Mouse (Mus musculus) MEL (cell line): ENCODE data around the gene Duox2. TPM values are rescaled to one million over a fixed set of nuclear protein-coding genes. Genes with fewer than 3 reads are reported as not detected.

ENCODE experiments used
- DNase-seq: peaks from one replicate; pipeline ENCODE4 v3.0.0; 2011; ENCODE audit warnings: low read depth, low spot score
- H3K27ac ChIP-seq: 2 replicates; pipeline ENCODE4 v1.5.1; 2012; ENCODE audit warnings: low read depth, mild to moderate bottlenecking, control low read depth, low read length, moderate library complexity; ENCODE audit not compliant: control insufficient read depth
- H3K27me3 ChIP-seq, 2 experiments: fragments of 150-350 bp in 1 of 2; sonication (generic) in 1 of 2; 2 replicates each; pipeline ENCODE4 v1.6.1; 2012; ENCODE audit warnings: low read length in 2 of 2, mild to moderate bottlenecking in 2 of 2, improper control_type of control experiment in 1 of 2, moderate library complexity in 1 of 2; ENCODE audit not compliant: insufficient read depth in 2 of 2, control insufficient read depth in 1 of 2
- H3K36me3 ChIP-seq, 2 experiments: 2 replicates each; pipeline ENCODE4 v1.6.1; 2012 to 2014; ENCODE audit warnings: low read length in 2 of 2, improper control_type of control experiment in 1 of 2, inconsistent platforms in 1 of 2, mild to moderate bottlenecking in 1 of 2; ENCODE audit not compliant: insufficient read depth in 2 of 2, control insufficient read depth in 1 of 2
- H3K4me1 ChIP-seq, 2 experiments: fragments of 150-350 bp in 1 of 2; sonication (generic) in 1 of 2; 2 replicates each; pipeline ENCODE4 v1.6.1; 2012; ENCODE audit warnings: low read length in 2 of 2, improper control_type of control experiment in 1 of 2, mild to moderate bottlenecking in 1 of 2; ENCODE audit not compliant: insufficient read depth in 2 of 2, control insufficient read depth in 1 of 2
- H3K4me3 ChIP-seq, 2 experiments: fragments of 150-350 bp in 1 of 2; sonication (generic) in 1 of 2; 2 replicates each; pipeline ENCODE4 v1.5.1; 2012; ENCODE audit warnings: low read depth in 2 of 2, low read length in 2 of 2, mild to moderate bottlenecking in 2 of 2, moderate library complexity in 2 of 2, control low read depth in 1 of 2, improper control_type of control experiment in 1 of 2; ENCODE audit not compliant: control insufficient read depth in 1 of 2, insufficient read depth in 1 of 2
- H3K79me2 ChIP-seq: 2 replicates; pipeline ENCODE4 v1.6.1; 2012; ENCODE audit warnings: mild to moderate bottlenecking, low read length, moderate library complexity; ENCODE audit not compliant: control insufficient read depth, poor library complexity, insufficient read depth
- H3K9ac ChIP-seq: 2 replicates; pipeline ENCODE4 v1.6.1; 2012; ENCODE audit warnings: low read depth, mild to moderate bottlenecking, control low read depth, low read length, moderate library complexity; ENCODE audit not compliant: control insufficient read depth, poor library complexity, severe bottlenecking
- H3K9me3 ChIP-seq: fragments of 150-350 bp; sonication (generic); replicated peaks from 2 replicates; pipeline ENCODE4 v1.6.1; 2012; ENCODE audit warnings: mild to moderate bottlenecking, low read length, improper control_type of control experiment, moderate library complexity; ENCODE audit not compliant: insufficient read depth
- CTCF ChIP-seq, 3 experiments: IDR thresholded peaks in 2 of 3; conservative IDR thresholded peaks in 1 of 3; 2 replicates each; pipeline ENCODE4 v1.5.1; 2011 to 2012; ENCODE audit warnings: low read length in 3 of 3, low read depth in 2 of 3, mild to moderate bottlenecking in 2 of 3, improper control_type of control experiment in 1 of 3, inconsistent platforms in 1 of 3, mixed read lengths in 1 of 3, moderate library complexity in 1 of 3; ENCODE audit not compliant: control insufficient read depth in 1 of 3, insufficient read depth in 1 of 3, poor library complexity in 1 of 3, severe bottlenecking in 1 of 3
- ETS1 ChIP-seq: IDR thresholded peaks from 2 replicates; pipeline ENCODE4 v1.6.1; 2012; ENCODE audit warnings: low read depth, mild to moderate bottlenecking, inconsistent platforms, low read length, improper control_type of control experiment, moderate library complexity
- GABPA ChIP-seq: IDR thresholded peaks from 2 replicates; pipeline ENCODE4 v1.6.1; 2012; ENCODE audit warnings: low read depth, mild to moderate bottlenecking, inconsistent platforms, low read length, improper control_type of control experiment, moderate library complexity
- GATA1 ChIP-seq: IDR thresholded peaks from 2 replicates; pipeline ENCODE4 v1.6.1; 2011; ENCODE audit warnings: low read depth, low read length, improper control_type of control experiment
- HCFC1 ChIP-seq: IDR thresholded peaks from 2 replicates; pipeline ENCODE4 v1.6.1; 2012; ENCODE audit warnings: low read depth, mild to moderate bottlenecking, inconsistent platforms, low read length, improper control_type of control experiment, moderate library complexity
- MAX ChIP-seq: IDR thresholded peaks from 2 replicates; pipeline ENCODE4 v1.6.1; 2011; ENCODE audit warnings: low read length, improper control_type of control experiment
- MYB ChIP-seq: IDR thresholded peaks from 2 replicates; pipeline ENCODE4 v1.6.1; 2011; ENCODE audit warnings: mild to moderate bottlenecking, low read depth, low read length, improper control_type of control experiment
- MYC ChIP-seq: IDR thresholded peaks from 2 replicates; pipeline ENCODE4 v1.6.1; 2011; ENCODE audit warnings: low read depth, mild to moderate bottlenecking, low read length, improper control_type of control experiment, moderate library complexity
- POLR2A ChIP-seq, 2 experiments: IDR thresholded peaks; 2 replicates each; pipeline ENCODE4 v1.6.1; 2011 to 2012; ENCODE audit warnings: low read length in 2 of 2, mild to moderate bottlenecking in 2 of 2, control low read depth in 1 of 2, improper control_type of control experiment in 1 of 2, low read depth in 1 of 2, moderate library complexity in 1 of 2; ENCODE audit not compliant: control insufficient read depth in 1 of 2, insufficient read depth in 1 of 2, poor library complexity in 1 of 2
- POLR2AphosphoS2 ChIP-seq: IDR thresholded peaks from 2 replicates; pipeline ENCODE4 v1.6.1; 2011; ENCODE audit warnings: low read length, improper control_type of control experiment
- TBP ChIP-seq: IDR thresholded peaks from 2 replicates; pipeline ENCODE4 v1.8.0; 2011; ENCODE audit warnings: low read depth, low read length, improper control_type of control experiment
- UBTF ChIP-seq: IDR thresholded peaks from 2 replicates; pipeline ENCODE4 v1.6.1; 2012; ENCODE audit warnings: low read depth, mild to moderate bottlenecking, inconsistent platforms, low read length, improper control_type of control experiment, moderate library complexity, borderline replicate concordance; ENCODE audit not compliant: insufficient read depth
- USF1 ChIP-seq: IDR thresholded peaks from 2 replicates; pipeline ENCODE4 v1.6.1; 2014; ENCODE audit warnings: low read depth, mild to moderate bottlenecking, inconsistent platforms, low read length, improper control_type of control experiment, moderate library complexity
- ZC3H11A ChIP-seq: IDR thresholded peaks from 2 replicates; pipeline ENCODE4 v1.6.1; 2012; ENCODE audit warnings: low read depth, mild to moderate bottlenecking, inconsistent platforms, low read length, improper control_type of control experiment
- polyA plus RNA-seq, 2 experiments: library from polyadenylated mRNA; stranded (reverse) in 1 of 2; unstranded in 1 of 2; fragments of >175 nt in 1 of 2; fragments of >200 nt in 1 of 2; gene quantifications; 2 replicates each; pipeline versions ENCODE4 v1.2.1 to v1.2.4; 2012; ENCODE audit warnings: low replicate concordance in 2 of 2, low read depth in 1 of 2; ENCODE audit not compliant: insufficient read length in 2 of 2, insufficient read depth in 1 of 2, missing spikeins in 1 of 2
- total RNA-seq: library from RNA; depleted of rRNA; stranded (reverse); fragments of 300-350 nt; gene quantifications from 2 replicates; pipeline ENCODE4 v1.2.3, GENCODE M21; 2012

The Duox2 gene
- total and polyA plus RNA-seq, 3 experiments, result not detected

GRCm38 (mm10) chr2:122306184-122306583 lies 7.9 kb upstream of the Duox2 start:
- peak; percentile 18 for DNase-seq
- Histone ChIP-seq H3K36me3 (no peaks in the 10 kb centered on the region), H3K4me1 (no peaks in the 10 kb centered on the region), H3K27ac (no peak overlapping the region), H3K79me2 (no peaks in the 10 kb centered on the region), H3K27me3 (peaks cover 0 to 5% of the 10 kb centered on the region in 2 experiments; a peak in 3 of 4 replicates), H3K9me3 (no peaks in the 10 kb centered on the region; the same call in 1 of the 2 replicates)
- TF ChIP-seq ETS1 (no peak), POLR2A (IDR thresholded peaks at IDR 0.05; ENCODE audit: control insufficient read depth in 1 of 2, insufficient read depth in 1 of 2, low read depth in 1 of 2, low read length in 2 of 2, poor library complexity in 1 of 2) (no peak), CTCF (IDR thresholded peaks at IDR 0.05 in 2 of 3, conservative IDR thresholded peaks at IDR 0.05 in 1 of 3; ENCODE audit: control insufficient read depth in 1 of 3, insufficient read depth in 1 of 3, low read depth in 2 of 3, low read length in 3 of 3, poor library complexity in 1 of 3, severe bottlenecking in 1 of 3) (no peak), MYC (no peak), UBTF (no peak)
- TF ChIP-seq, all 39 proteins: peak for 0
- Histone ChIP-seq H3K9ac (no peak overlapping the region), H3K4me3 (no peak overlapping the region)

- no peak for DNase-seq
- H3K9me3 ChIP-seq, result no peaks in the 10 kb centered on the region; the same call in 1 of the 2 replicates
- no peaks in the 10 kb centered on the region for H3K79me2 ChIP-seq
- no peaks in the 10 kb centered on the region for H3K4me1 ChIP-seq
- no peak overlapping the region for H3K4me3 ChIP-seq
- TF ChIP-seq POLR2AphosphoS2, result no peak
- no peak for TF ChIP-seq HCFC1
- no peak for TF ChIP-seq ZC3H11A
- TF ChIP-seq TBP, result no peak
- TF ChIP-seq GATA1, result no peak
- no peak for TF ChIP-seq USF1
- no peak for TF ChIP-seq MYB
- TF ChIP-seq MAX, result no peak
- no peak for TF ChIP-seq CTCF (IDR thresholded peaks at IDR 0.05 in 2 of 3, conservative IDR thresholded peaks at IDR 0.05 in 1 of 3; ENCODE audit: control insufficient read depth in 1 of 3, insufficient read depth in 1 of 3, low read depth in 2 of 3, low read length in 3 of 3, poor library complexity in 1 of 3, severe bottlenecking in 1 of 3)
- no peak for TF ChIP-seq GABPA
- TF ChIP-seq, all 39 proteins: peak for 0
- Histone ChIP-seq H3K9ac (no peak overlapping the region), H3K27ac (no peak overlapping the region), H3K36me3 (no peaks in the 10 kb centered on the region), H3K27me3 (peaks cover 0 to 5% of the 10 kb centered on the region in 2 experiments; a peak in 3 of 4 replicates)
Measured at GRCm38 (mm10) chr2:122305097-122305892, 7.0 kb upstream of the Duox2 start.
